Mouse (Mus musculus): ENCODE measurements around the gene Plpp7. TPM values are rescaled to one million over a fixed set of nuclear protein-coding genes. Genes with fewer than 3 reads are reported as not detected.

Plpp7 gene
- polyA plus RNA-seq, 2 experiments = 1.1 to 1.4 TPM

- H3K4me2 ChIP-seq (ENCODE audit: low read depth) = no peak overlapping the region
- H3K9ac ChIP-seq (replicated peaks) = no peak overlapping the region
These were observed 61.3 kb downstream of the Plpp7 start for GRCm38 (mm10) chr2:32156645-32157044.

GRCm38 (mm10) chr2:32157328-32157727, 62.0 kb downstream of the Plpp7 start:
- H3K27ac ChIP-seq = no peak overlapping the region
- ATAC-seq (ENCODE audit: insufficient read depth) = no peak
- H3K27me3 ChIP-seq (ENCODE audit: control insufficient read depth, insufficient read depth, low read length) = no peaks in the 10 kb centered on the region
- no peak for DNase-seq (ENCODE audit: low read depth in 3 of 3, low spot score in 3 of 3)
- H3K4me2 ChIP-seq (ENCODE audit: low read depth) = no peak overlapping the region
- H3K9ac ChIP-seq (replicated peaks) = no peak overlapping the region
- H3K4me1 ChIP-seq (replicated peaks; ENCODE audit: control insufficient read depth in 2 of 2, insufficient read depth in 2 of 2, low read length in 1 of 2) = peaks cover 19 to 59% of the 10 kb centered on the region in 2 experiments
- no peak for TF ChIP-seq CTCF (IDR thresholded peaks at IDR 0.05; ENCODE audit: low read depth)
- no peak for TF ChIP-seq EP300 (IDR thresholded peaks at IDR 0.05; ENCODE audit: low read depth)
- H3K36me3 ChIP-seq (replicated peaks; ENCODE audit: control insufficient read depth, insufficient read depth, low read depth) = no peaks in the 10 kb centered on the region
- no peak overlapping the region for H3K4me3 ChIP-seq (ENCODE audit: insufficient read depth in 1 of 2, low read depth in 2 of 2, low read length in 2 of 2)
- WGBS (ENCODE audit: insufficient replicate concordance) = 68% methylated on average over 4 of the region's 4 CpGs
- H3K9me3 ChIP-seq (ENCODE audit: control insufficient read depth, low read length) = no peaks in the 10 kb centered on the region

More at GRCm38 (mm10) chr2:32156645-32157044, 61.3 kb downstream of the Plpp7 start:
- TF ChIP-seq CTCF (IDR thresholded peaks at IDR 0.05; ENCODE audit: low read depth) = no peak
- TF ChIP-seq EP300 (IDR thresholded peaks at IDR 0.05; ENCODE audit: low read depth) = no peak
- Histone ChIP-seq H3K27me3 (ENCODE audit: control insufficient read depth, insufficient read depth, low read length) (no peaks in the 10 kb centered on the region), H3K36me3 (replicated peaks; ENCODE audit: control insufficient read depth, insufficient read depth, low read depth) (no peaks in the 10 kb centered on the region), H3K27ac (no peak overlapping the region), H3K4me3 (ENCODE audit: insufficient read depth in 1 of 2, low read depth in 2 of 2, low read length in 2 of 2) (no peak overlapping the region), H3K9me3 (ENCODE audit: control insufficient read depth, low read length) (no peaks in the 10 kb centered on the region), H3K4me1 (replicated peaks; ENCODE audit: control insufficient read depth in 2 of 2, insufficient read depth in 2 of 2, low read length in 1 of 2) (peaks cover 20 to 57% of the 10 kb centered on the region in 2 experiments)
- DNase-seq (ENCODE audit: low read depth in 3 of 3, low spot score in 3 of 3) (no peak), ATAC-seq (ENCODE audit: insufficient read depth) (no peak)
- WGBS (ENCODE audit: insufficient replicate concordance) = 74% methylated on average over 10 of the region's 10 CpGs

GRCm38 (mm10) chr2:32158616-32159239, 63.4 kb downstream of the Plpp7 start:
- Histone ChIP-seq H3K27me3 (ENCODE audit: control insufficient read depth, insufficient read depth, low read length) (no peaks in the 10 kb centered on the region), H3K4me1 (replicated peaks; ENCODE audit: control insufficient read depth in 2 of 2, insufficient read depth in 2 of 2, low read length in 1 of 2) (peaks cover 8 to 52% of the 10 kb centered on the region in 2 experiments), H3K9ac (replicated peaks) (no peak overlapping the region), H3K27ac (no peak overlapping the region), H3K4me2 (ENCODE audit: low read depth) (no peak overlapping the region), H3K9me3 (ENCODE audit: control insufficient read depth, low read length) (no peaks in the 10 kb centered on the region), H3K36me3 (replicated peaks; ENCODE audit: control insufficient read depth, insufficient read depth, low read depth) (no peaks in the 10 kb centered on the region), H3K4me3 (ENCODE audit: insufficient read depth in 1 of 2, low read depth in 2 of 2, low read length in 2 of 2) (no peak overlapping the region)
- DNase-seq (ENCODE audit: low read depth in 3 of 3, low spot score in 3 of 3) = no peak
- TF ChIP-seq EP300 (IDR thresholded peaks at IDR 0.05; ENCODE audit: low read depth) = no peak
- TF ChIP-seq CTCF (IDR thresholded peaks at IDR 0.05; ENCODE audit: low read depth) = peak; percentile 59
- 0 out of 2 replicates have a peak, but pooled peaks have one; percentile 16 for ATAC-seq (ENCODE audit: insufficient read depth)
- WGBS (ENCODE audit: insufficient replicate concordance) = 68% methylated on average over 12 of the region's 12 CpGs

Small RNAs within 50 kb of the gene (microRNA-seq; reads per million reads assigned to microRNA genes)
- not detected for gene Mir7674

Other genes with a start within 250 kb of the Plpp7 start
- gene Fibcd1, start 249.5 kb upstream of the Plpp7 start, polyA plus RNA-seq (2012; rRNA removed) = 0.01 TPM in 2 replicates
- gene Fibcd1, start 249.5 kb upstream of the Plpp7 start, polyA plus RNA-seq (2014; fragmentation: Nextera tagmentation; extraction: Ambion mirVana) = not detected in 2 replicates
- 0.02 and 0.03 TPM in 2 replicates for gene Lamc3, start 208.2 kb upstream of the Plpp7 start, polyA plus RNA-seq (2012; rRNA removed)
- not detected in 2 replicates for gene Lamc3, start 208.2 kb upstream of the Plpp7 start, polyA plus RNA-seq (2014; fragmentation: Nextera tagmentation; extraction: Ambion mirVana)
- gene Aif1l, start 145.4 kb upstream of the Plpp7 start, polyA plus RNA-seq (2012; rRNA removed) = 1.1 and 1.3 TPM in 2 replicates
- gene Aif1l, start 145.4 kb upstream of the Plpp7 start, polyA plus RNA-seq (2014; fragmentation: Nextera tagmentation; extraction: Ambion mirVana) = 1.5 and 2.2 TPM in 2 replicates
- 12.4 and 13.5 TPM in 2 replicates for gene Nup214, start 121.1 kb upstream of the Plpp7 start, polyA plus RNA-seq (2012; rRNA removed)
- gene Nup214, start 121.1 kb upstream of the Plpp7 start, polyA plus RNA-seq (2014; fragmentation: Nextera tagmentation; extraction: Ambion mirVana) = 33.6 and 40.4 TPM in 2 replicates
- gene Fam78a, start 10.7 kb upstream of the Plpp7 start, polyA plus RNA-seq (2012; rRNA removed) = 7.8 and 8.9 TPM in 2 replicates
- 9.8 and 12.5 TPM in 2 replicates for gene Fam78a, start 10.7 kb upstream of the Plpp7 start, polyA plus RNA-seq (2014; fragmentation: Nextera tagmentation; extraction: Ambion mirVana)
- gene Prrc2b, start 55.6 kb downstream of the Plpp7 start, polyA plus RNA-seq (2012; rRNA removed) = 6.7 and 7.6 TPM in 2 replicates
- 6.2 and 10.6 TPM in 2 replicates for gene Prrc2b, start 55.6 kb downstream of the Plpp7 start, polyA plus RNA-seq (2014; fragmentation: Nextera tagmentation; extraction: Ambion mirVana)
- gene Pomt1, start 141.1 kb downstream of the Plpp7 start, polyA plus RNA-seq (2012; rRNA removed) = 9.6 and 10.1 TPM in 2 replicates
- gene Pomt1, start 141.1 kb downstream of the Plpp7 start, polyA plus RNA-seq (2014; fragmentation: Nextera tagmentation; extraction: Ambion mirVana) = 10.1 and 12.1 TPM in 2 replicates
- gene Uck1, start 164.6 kb downstream of the Plpp7 start, polyA plus RNA-seq (2012; rRNA removed) = 17.7 and 19.8 TPM in 2 replicates
- 21.5 and 21.8 TPM in 2 replicates for gene Uck1, start 164.6 kb downstream of the Plpp7 start, polyA plus RNA-seq (2014; fragmentation: Nextera tagmentation; extraction: Ambion mirVana)
- gene Golga2, start 191.9 kb downstream of the Plpp7 start, polyA plus RNA-seq (2012; rRNA removed) = 10.0 and 13.0 TPM in 2 replicates
- gene Golga2, start 191.9 kb downstream of the Plpp7 start, polyA plus RNA-seq (2014; fragmentation: Nextera tagmentation; extraction: Ambion mirVana) = 6.9 and 7.6 TPM in 2 replicates
- gene Swi5, start 192.5 kb downstream of the Plpp7 start, polyA plus RNA-seq (2012; rRNA removed) = 108 and 130 TPM in 2 replicates
- 100.0 and 105 TPM in 2 replicates for gene Swi5, start 192.5 kb downstream of the Plpp7 start, polyA plus RNA-seq (2014; fragmentation: Nextera tagmentation; extraction: Ambion mirVana)

Data from liver, embryonic 14.5 days (tissue).